Mouse (Mus musculus): ENCODE measurements around the gene Cox10.

Cox10 gene

DNA sequence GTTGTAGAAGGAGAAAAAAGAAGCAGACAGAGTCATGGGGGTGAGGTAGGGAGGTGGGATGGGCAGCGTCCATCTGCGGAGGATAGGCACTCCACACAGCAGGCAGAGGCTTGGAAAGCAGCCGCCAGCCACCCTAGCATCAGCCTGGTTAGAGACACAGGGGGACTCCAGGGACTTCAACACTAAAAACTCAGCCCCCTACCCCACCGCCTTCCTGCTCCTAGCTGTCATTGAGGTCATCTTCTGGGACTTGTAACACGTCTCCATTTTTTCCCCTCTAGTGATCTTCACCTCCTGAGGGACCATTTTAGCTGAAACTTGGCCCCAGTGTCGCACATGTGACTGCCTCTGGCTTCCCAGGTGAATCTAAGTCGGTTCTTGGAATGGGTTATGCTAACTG, 88.5 kb downstream of the Cox10 start:
- no peak for DNase-seq

DNA sequence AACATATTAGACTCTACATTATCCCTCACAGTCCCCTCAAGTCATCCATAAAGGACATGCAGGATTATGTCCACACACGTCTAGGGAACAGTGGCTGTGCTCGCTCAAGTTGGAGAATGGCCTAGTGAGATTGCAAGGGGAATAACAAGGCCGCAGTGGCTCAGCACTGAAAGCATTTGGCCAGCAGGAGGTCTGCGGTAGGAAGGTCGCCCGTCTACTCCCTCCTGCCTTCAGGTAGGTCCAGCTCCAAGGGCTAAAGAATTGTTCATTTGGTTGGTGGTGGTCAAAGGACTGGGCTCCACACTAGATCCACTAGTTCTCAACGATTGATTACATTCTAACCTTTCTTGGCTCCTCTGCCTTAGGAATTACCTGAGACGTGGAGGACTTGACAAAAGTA, 89.0 kb downstream of the Cox10 start:
- DNase-seq, result no peak

DNA sequence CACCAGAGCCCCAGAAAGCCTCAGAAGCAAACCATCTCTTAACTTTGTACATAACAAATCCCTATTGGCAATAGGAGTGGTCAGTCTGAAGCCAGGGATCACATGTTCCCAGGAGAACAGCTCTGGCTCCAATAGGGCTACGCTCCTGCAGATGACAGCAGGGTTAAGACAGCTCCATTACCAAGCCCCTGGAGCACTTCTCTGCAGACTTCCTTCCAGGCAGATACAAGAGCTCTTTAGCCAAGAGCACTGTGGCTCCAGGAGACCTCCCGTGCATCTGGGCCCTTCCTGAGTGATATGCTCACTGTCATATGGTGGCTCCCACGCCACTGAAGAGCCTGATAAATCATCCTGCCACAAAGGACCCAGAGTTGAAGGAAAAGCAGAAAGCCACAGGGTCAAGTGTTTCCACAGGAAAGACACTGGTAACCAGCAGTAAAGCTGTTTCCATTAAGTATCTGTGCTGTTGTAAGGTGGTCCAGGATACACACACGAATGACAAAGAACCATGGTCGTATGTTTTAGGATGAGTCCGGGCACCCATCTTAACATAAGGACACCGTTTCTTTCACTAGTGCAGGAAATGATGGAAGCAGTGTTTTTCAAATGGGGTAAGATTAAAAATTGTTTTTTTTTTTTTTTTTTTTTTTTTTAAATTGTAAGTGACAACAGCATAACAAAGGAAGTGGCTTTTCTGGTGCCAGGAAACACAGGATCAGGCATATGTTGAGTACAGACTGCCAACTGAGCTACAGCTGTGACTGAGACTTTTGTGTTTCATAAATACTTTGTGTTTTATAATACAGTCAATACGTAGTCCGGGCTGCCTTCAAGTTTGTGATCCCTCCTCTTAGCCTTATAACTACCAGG, 90.0 kb downstream of the Cox10 start:
- no peak for DNase-seq

DNA sequence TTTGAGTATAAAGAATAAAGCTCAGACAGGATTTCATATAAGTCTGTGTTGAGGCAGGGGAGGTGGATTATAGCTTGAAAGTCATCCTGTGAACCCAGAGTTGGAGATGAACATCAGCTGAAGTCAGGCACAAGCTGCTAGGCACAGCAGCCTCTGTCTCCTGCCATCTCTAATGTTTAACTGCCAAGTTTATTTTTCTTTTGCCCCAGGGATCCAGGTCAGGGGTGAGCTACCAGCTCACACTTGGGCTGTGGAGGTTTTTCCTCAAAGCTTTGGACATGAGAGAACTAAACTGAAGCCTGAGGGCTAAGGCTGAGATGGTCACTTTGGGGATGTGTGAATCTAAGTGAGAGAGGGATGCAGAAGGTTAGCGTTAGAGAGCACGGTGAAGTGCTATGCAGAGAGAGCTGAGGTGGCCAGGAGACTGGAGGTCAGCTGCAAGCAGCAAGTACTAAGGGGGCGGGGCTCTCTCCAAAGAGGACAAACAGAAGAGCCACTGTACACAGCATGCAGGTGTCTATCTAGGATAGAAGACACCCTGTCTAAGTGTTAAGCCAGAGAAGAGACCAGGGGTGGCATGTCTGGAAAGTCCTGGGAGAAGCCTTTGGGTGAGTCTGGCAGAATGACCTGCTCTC, 91.1 kb downstream of the Cox10 start:
- no peak for DNase-seq

DNA sequence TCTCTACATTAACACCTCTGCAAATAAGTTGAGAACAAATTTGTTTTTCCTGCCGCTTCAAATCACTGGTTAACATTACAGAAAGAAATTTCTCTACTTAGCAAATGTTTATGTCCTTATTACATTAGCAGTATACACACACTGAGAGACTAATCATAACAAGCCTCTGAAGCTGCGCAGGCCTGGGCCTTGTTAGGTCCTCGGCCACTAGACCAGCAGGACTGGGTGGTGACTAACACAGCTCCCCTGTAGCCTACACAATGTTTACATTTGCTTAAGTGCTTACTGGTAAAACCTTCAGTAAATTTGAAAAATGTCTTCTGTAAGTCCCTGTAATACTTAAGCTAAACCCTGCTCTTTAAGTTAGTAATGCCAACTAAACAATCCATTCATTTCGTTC, 92.6 kb downstream of the Cox10 start:
- DNase-seq, result no peak

DNA sequence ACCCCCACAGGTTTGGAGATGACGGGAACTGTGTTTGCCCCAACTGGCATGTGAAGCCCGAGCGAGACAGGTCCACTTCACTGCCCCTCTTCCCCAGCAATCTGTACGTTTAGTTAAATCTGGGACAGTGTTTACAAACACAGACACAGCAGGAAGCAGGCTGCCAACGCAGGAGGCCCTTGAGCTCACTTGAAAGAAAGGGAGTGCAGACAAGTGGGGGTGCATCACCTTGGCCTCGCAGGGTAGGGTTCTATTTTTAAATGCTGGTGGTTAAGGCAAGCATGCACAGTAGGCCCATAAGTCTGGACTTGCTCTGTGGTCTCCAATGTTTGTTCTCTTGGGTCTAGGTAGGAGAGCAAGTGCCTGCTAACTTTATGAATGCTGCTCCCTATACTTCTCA, 93.8 kb downstream of the Cox10 start:
- DNase-seq, result no peak

DNA sequence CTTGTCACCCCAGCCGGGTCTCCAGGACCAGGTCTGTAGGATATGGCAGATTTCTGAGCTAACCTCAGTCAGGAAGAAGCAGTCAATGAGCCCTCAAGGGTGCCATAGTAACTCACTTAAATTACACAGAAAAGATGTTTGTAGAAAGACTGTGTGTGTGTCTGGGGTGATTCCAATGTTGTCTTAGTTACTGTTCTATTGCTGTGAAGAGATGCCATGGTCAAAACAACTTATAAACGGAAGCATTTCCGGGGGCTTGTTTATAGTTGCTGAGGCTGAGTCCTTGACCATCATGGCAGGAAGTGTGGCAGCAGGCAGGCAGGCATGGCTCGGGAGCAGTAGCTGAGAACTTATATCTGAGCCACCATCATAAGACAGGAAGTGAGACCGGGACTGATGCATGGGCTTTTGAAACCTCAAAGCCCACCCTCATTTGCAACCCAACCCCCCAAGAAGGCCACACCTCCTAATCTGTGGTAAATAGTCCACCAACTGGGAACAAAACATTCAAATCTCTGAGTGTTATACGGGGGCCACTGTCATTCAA, 94.6 kb downstream of the Cox10 start:
- DNase-seq, result no peak

DNA sequence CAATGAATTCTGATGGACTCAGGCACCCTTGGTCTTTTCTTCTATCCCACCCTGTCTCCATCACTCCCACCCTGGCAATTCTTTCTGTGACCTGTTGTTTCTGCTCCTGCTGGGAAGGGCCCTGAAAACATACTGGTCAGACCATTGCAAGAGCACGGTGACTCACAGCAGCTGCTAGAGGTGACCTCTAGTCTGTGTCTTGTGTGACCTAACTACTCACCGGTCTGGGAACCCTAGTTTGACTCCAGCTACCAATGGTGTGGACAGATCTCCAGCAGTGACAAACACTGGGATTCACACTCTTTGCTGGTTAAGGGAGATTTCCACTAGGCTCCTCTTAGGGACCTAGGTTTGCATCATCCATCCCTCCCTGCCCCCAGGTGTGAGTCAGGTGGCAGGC, 101.5 kb downstream of the Cox10 start:
- no peak for DNase-seq

DNA sequence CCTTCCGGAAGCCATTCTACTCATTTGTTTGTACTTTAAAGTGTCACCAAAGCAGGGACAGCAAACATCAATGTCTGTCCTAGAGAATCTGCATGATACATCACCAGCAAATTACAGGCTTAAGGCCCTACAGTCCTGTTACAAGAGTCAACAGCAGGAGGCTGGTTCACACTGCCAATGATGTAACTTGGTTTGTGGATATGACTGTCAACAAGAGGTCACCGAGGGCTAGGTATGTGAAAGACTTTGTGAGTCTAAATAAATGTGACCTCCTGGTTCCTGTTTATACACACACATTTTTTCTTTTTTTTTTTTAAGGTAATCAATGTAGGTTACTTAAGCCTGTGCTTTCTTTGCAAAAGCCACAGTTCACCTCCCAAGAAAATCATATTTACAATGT, 102.5 kb downstream of the Cox10 start:
- no peak for DNase-seq

DNA sequence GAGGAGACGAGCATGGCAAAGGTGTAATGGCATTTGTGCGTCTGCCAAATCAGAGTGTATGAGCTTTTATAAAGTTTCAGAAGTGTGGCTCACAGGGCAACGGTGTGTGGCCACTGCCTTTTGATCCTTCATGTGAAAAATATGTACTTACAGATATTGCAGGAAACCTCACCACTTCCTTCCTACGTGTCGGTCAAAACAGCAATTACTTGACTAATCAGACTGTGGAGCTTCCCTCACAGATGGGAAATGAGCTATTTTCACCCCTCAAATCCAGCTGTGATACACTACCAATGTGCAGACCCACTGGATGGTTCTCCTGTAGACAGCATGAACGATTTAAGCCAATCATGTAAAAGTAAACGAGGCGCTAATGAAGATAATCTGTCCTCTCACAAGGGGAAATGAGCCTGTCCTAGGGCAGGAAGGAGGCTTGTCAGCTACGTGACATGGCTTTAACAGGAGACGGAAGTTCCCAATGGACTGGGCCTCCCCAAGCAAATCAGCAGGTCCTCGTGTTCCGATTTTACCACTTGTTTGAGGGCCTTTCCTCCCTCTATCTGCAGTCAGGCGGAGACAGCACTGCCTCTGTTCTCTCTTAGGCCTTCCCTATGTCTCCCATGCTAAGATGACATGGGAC, 103.9 kb downstream of the Cox10 start:
- DNase-seq, result no peak

DNA sequence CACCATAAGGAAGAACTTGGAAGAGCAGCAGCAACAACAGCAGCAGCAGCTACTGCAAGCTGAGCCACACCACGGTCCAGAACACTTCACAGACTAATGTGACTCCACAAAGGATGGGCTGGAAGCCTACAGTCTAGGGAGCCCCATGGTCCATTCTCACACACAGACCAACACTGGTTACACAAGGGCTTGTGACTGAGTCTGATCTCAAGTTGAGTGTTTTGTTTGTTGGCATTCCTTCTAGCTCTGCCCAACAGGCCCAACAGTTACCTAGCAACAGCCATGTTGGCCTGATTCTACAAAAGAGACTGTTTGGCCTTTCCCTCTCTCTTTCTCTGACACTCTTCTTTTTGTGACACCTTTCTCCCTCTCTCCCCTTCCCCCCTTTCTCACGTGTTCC, 105.3 kb downstream of the Cox10 start:
- no peak for DNase-seq

DNA sequence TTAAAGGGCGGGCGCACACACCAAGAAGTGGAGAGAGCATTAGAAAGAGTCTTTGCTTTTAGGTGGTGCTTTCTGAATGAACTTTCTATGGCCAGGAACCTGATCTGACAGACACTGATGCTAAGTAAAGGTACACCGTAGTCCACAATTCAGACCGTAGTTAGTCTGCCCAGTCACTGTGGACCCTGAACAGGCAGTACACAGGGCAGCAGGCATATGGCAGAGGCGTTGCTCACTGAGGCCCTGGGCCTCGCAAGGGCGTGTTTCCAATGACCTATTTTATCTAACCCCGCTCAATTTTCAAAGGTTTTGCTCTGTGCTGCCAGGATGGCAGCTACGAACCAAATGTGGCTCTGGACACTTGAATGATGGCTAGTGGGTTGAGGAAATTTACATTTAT, 107.8 kb downstream of the Cox10 start:
- no peak for DNase-seq

DNA sequence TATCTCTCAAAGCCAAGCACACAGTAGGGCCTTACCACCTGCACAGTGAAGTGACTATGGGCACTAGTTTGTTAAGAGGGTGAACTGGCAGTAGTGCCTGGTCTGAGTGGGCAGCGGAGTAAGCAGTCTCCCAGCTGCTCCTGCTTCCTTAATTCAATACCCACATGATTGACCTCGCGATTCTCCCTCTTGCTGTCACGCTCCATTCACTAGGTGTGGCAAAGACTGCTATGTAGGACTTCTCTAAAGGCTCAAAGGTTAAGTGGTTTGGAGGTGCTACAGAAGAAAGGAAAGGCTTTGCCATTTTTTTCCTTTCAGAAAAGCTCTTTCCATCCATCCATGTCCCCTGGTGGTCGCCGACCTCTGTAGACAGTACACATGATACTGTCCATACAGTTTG, 108.5 kb downstream of the Cox10 start:
- no peak for DNase-seq

DNA sequence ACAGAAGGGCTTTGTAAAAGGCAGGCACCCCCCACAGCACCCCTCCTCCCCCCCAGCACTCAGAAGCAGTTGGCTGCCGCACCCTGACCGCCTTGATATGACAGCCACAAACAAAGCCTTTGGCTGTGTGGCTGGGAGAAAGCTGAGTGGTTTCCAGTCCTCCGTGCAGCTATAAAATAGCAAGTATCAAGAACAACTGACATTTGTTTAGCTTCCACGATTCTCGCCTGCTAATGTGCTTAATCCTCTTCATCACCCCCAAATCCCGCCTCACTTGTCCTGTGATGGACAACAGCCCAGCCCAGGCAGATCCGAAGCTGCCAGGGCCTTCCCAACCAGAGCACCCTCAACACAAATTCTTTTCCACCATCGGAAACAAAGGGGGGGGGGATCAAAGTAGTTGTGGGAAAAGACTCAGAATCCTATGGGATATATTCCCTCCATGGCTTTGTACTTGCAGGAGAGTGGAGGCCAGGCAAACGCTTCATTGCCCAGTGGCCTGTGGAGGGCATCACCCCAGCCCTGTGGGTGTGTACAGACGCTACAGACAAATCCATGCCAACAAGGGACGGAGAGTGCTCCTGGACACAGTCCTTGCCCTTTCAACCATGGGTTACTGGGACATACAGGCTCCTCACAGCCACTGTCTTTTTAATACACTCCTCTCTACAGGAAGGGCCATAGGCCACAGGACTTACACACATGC, 109.9 kb downstream of the Cox10 start:
- DNase-seq, result peak; percentile 31

DNA sequence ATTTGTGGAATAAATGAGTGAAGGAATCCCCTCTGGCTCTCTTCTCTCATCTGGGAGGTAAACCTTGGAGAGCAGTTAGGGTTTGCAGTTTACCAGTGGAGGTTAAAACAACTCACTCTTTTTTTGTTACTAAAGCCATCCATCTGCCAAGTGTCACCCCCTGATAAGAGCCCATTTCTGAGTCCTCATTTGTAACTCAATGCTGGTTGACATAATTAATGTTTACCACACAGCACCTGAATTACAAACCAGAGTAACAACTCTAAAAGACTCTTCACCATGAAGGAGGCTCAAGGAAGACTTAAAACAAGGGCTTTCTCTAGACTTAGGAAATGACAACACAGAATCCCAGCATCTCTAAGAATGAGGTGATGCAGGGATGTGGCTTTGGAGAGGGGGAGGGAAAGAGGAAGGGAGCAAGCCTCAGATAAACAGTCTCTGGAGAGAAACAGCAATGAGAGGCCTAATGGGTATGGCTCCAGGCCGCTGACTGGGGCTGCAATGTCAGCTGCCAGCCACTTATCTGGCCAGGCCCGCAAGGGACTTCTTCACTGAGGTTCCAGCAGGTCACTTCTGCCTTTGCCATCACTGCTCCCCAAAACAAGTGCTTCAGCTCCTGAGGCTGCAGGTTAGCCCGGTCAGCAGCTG, 110.8 kb downstream of the Cox10 start:
- DNase-seq, result peak; percentile 18

DNA sequence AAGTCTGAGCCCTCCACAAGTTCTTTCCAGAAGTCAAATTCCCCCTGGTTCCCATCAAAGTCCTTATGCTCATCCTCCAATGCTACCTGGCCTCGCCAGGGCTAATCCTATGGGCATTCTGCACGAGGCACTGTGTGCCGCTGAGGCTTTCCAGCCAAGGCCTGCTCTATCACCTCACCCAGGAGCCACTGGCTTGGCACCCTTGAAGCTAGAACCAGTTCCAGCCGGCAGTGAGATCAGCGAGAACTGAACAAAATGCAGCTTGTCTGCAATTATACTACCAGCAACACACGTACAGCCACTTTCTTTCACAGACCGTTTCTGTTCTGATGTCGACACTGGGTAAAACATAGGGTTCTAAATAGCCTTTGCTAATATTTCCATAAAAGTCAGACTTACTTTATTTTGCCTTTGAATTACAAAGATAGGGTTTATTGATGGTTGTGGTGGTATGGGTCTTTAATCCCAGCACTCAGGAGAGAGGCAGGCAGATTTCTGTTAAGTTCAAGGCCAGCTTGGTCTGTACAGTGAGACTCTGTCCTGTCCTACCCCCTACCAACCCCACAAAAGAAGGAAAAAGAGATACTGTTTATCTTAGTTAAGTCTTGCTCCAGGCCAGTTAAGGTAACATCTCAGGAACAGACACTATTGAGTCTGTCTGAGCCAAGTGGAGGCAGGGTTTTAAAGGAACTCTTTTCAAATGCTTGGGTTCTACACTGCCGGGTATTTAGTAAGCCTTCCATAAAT, 111.5 kb downstream of the Cox10 start:
- DNase-seq, result no peak

DNA sequence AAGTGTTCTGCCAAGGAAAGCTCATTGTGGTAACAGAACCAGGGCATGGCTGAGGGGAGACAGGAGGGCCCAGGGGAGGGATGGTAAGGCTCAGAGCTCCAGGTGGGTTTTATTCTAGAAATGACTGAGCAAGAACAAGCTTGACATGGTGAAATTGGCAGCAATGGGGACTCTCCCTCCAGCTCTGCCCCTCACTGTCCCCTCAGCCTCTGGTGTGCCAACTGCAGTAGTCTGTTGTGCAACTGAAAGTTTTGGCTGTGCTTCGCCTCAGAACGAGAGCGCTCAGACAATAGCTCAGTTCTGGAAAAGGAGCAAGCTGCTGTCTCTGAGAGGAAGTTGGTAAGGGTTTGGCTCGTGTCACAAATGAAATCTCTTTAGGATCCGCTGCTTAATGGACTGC, 113.8 kb downstream of the Cox10 start:
- DNase-seq, result no peak

DNA sequence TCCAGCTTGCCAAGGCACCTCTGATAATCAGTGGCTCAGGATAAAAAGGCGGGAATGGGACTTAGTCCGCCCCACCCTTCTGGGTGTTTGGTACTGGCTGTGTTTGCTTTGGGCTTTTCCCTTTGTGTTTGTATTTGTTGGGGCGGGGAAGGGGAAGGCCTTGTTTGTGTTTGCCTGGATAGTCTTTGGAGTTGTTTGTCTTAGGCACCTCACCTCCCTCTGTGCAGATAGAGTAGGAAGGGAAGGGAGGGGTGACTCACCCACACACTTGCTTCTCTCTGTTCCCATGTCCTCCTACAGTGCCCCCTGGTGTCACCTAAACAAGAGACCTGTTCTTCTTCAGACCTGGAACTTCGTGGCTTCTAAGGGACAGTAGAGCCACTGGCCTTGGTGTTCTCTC, 122.1 kb downstream of the Cox10 start:
- peak; percentile 28 for DNase-seq

DNA sequence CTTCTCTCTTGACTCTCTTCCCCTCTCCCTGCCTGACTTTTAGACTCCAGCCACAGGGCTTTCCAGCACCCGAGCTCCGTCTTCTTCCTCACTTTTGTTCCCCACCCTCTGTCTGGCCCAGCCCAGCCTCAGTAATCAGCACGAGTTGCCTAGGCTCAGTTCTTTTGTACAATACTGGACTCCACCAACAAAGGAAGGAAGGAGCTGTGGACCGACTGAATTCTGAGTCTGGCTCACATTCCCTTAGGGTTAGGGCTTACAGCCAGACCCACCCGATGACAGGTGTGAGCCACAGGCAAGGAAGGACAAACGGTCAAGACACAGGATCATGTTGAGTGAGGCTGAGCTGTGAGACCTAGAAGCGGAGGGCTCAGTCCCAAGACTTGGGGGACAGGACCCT, 122.5 kb downstream of the Cox10 start:
- no peak for DNase-seq

DNA sequence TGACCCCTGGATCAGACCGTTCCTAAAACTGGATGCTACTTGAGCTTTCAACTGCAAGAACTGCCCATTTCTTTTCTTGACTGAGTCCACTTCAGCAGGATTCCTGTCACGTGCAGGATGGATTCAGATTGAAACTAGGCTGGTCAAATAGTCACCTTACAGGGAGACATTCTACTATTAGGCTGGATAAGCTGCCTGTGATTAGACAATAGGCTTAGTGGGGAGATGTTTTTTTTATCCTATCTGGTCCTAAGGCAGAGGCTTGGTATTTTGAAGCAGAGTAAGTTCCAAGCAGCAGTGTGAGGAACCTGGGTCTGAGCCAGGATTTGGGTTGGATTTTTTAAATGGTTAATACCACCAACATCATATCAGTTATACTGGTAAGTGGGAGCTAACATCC, 125.4 kb downstream of the Cox10 start:
- no peak for DNase-seq

DNA sequence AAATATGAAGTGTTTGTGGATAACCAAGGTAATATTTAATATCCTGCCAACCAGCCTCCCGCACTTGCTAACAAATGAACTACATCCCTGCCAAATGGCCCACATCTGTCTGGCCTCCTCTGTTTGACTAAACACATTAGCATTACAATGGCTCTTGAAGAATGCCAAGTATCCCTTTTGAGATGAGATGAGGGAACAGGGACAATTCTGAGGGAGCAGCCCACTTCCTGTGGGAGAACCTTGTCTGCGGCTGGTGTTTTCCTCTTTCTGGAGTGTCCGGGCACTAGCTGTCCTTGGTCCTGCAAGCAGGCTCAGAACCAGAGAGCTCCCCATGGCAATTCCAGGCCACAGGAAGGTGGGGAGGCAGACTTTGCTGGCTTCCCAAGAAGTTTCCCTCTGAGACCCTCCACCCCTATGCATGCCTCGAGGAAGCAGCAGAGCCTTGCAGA, 126.5 kb downstream of the Cox10 start:
- DNase-seq, result peak; percentile 39
